Comparison of ENCODE assay signal across 34 mouse cellular contexts in the genomic region with DNA sequence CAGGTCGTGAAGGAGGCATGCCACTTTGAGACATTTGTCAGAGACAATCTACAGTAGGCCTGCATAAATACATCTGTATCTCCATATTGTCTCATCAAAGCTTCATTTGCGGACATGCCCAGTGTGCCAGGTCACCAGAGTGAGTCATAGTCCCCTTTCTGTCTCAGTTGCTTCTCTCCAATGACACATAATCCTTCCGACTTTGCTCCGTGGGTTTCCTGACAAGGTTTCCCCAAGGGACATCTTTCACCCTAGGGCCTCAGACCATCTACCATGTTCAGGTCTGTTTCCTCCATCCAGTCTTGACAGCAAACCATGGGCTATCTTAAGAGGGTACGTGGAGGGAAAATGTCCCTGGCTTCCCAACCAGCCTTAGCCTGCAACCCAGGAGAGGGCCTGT. TPM values are rescaled to one million over a fixed set of nuclear protein-coding genes. Genes with fewer than 3 reads are reported as not detected.
"Had no signal": no experiment of that assay in that cellular context is flagged by ENCODE, and none has a peak within 500 bp of the region (broad histone marks: within the 10 kb centered on the region; RNA-seq: fewer than 3 reads in every experiment).

No protein-coding gene starts in this region.

- H3K4me2 ChIP-seq: heart, embryonic 12.5 days; hindbrain, embryonic 12.5 days; hindbrain, embryonic 14.5 days; limb, embryonic 12.5 days; liver, embryonic 11.5 days had no signal

- H3K36me3 ChIP-seq: heart, embryonic 10.5 days; heart, embryonic 12.5 days; hindbrain, embryonic 10.5 days; hindbrain, embryonic 12.5 days; limb, embryonic 10.5 days; limb, embryonic 12.5 days had no signal

- DNase-seq: gastrocnemius, adult 2 months; gastrocnemius, postnatal 10 days; gastrocnemius, postnatal 25 days; heart, postnatal 10 days; heart, postnatal 4 days; kidney, adult 11 months; kidney, adult 2 months; kidney, postnatal 10 days; kidney, postnatal 4 days; liver had no signal

- H3K9me3 ChIP-seq: heart, embryonic 10.5 days; heart, embryonic 12.5 days; hindbrain, embryonic 10.5 days; hindbrain, embryonic 12.5 days; limb, embryonic 10.5 days; limb, embryonic 12.5 days had no signal

- H3K4me3 ChIP-seq: gastrocnemius, adult 2 months; heart, embryonic 10.5 days; heart, embryonic 12.5 days; hindbrain, embryonic 10.5 days; hindbrain, embryonic 12.5 days; layer of hippocampus, adult 2 months; left cerebral cortex, adult 2 months; limb, embryonic 10.5 days; limb, embryonic 12.5 days had no signal

- H3K27ac ChIP-seq: gastrocnemius, adult 2 months; heart, embryonic 10.5 days; hindbrain, embryonic 10.5 days; hindbrain, embryonic 12.5 days; hindbrain, embryonic 14.5 days; layer of hippocampus, adult 2 months; left cerebral cortex, adult 2 months; limb, embryonic 10.5 days; limb, embryonic 12.5 days had no signal

- H3K9ac ChIP-seq: heart, embryonic 12.5 days; hindbrain, embryonic 12.5 days; hindbrain, embryonic 14.5 days; limb, embryonic 12.5 days had no signal

- ATAC-seq: hindbrain, embryonic 16.5 days; intestine, embryonic 16.5 days had no signal

- H3K27me3 ChIP-seq: heart, embryonic 12.5 days; hindbrain, embryonic 12.5 days; limb, embryonic 12.5 days had no signal

RNA-seq across cellular contexts. Expression of a gene that starts 1.2 kb away (rescaled TPM):
- total RNA-seq: gastrocnemius, adult 2 months; gastrocnemius, postnatal 10 days; gastrocnemius, postnatal 4 days; granulocyte monocyte progenitor cell, adult 5-6 weeks; heart, adult 8-10 months; heart, postnatal 10 days; heart, postnatal 25 days; heart, postnatal 4 days; layer of hippocampus, postnatal 14 days; left cerebral cortex, adult 2 months; left cerebral cortex, postnatal 14 days had no signal
- polyA plus RNA-seq: heart, embryonic 10.5 days; hindbrain, embryonic 14.5 days; hindbrain, embryonic 16.5 days; kidney, embryonic 14.5 days; kidney, embryonic 16.5 days; limb, embryonic 10.5 days; limb, embryonic 12.5 days; liver, embryonic 11.5 days had no signal

RNA-seq across cellular contexts. Expression of a gene that starts 30.9 kb away (rescaled TPM):
- total RNA-seq: gastrocnemius, adult 2 months; gastrocnemius, postnatal 10 days; gastrocnemius, postnatal 25 days; gastrocnemius, postnatal 4 days; granulocyte monocyte progenitor cell, adult 5-6 weeks; heart, postnatal 10 days; heart, postnatal 25 days; heart, postnatal 4 days had no signal
- polyA plus RNA-seq: heart, embryonic 10.5 days; heart, embryonic 12.5 days; heart, embryonic 14.5 days; heart, embryonic 16.5 days; hindbrain, embryonic 10.5 days; hindbrain, embryonic 12.5 days; intestine, embryonic 14.5 days; intestine, embryonic 16.5 days; kidney, adult 2 months; kidney, embryonic 14.5 days; kidney, embryonic 16.5 days; limb, embryonic 10.5 days; limb, embryonic 12.5 days; limb, embryonic 14.5 days; liver, embryonic 11.5 days had no signal
